Mouse (Mus musculus): ENCODE measurements at regions not wholly inside any gene's neighbourhood (a gene's known extent, or its start where the extent isn't known, plus 50 kb on each side); places are given as distances from the start of the nearest gene placed in this dataset.

DNA sequence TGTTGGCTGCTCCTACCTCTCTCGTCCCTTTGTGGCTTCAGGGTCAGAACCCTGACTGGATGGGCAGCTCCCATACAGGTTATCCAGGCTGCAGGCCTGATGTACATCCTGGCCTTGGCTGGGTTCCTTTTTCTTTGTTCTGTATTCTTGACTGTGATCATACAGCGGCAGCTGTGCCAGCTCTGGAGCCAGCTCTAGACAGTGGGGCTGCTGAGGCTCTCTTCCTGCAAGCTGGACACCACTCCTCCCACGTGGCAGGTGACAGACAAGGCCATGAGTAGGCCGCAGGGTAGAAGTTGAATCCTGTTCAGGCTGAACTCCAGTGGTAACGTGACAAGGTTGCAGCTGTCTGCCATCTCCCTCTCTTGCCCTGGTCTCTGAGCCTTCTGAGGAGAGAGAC is 71.6 kb upstream of the Nkd1 start:
- peaks cover 18% of the 10 kb centered on the region for H3K4me1 ChIP-seq (ENCODE audit: insufficient read depth, low read length)
- 65% methylated on average over 5 of the region's 5 CpGs for WGBS
- H3K9ac ChIP-seq (replicated peaks; ENCODE audit: low read length): no peak overlapping the region
- ATAC-seq (ENCODE audit: low FRiP score, low TSS enrichment): no peak
- peaks cover 29% of the 10 kb centered on the region for H3K27me3 ChIP-seq (ENCODE audit: insufficient read depth, low read length)
- H3K4me2 ChIP-seq (replicated peaks; ENCODE audit: low read depth, low read length): no peak overlapping the region
- no peak overlapping the region for H3K27ac ChIP-seq (ENCODE audit: low read length)
- H3K36me3 ChIP-seq (ENCODE audit: insufficient read depth, low read length): no peaks in the 10 kb centered on the region
- H3K4me3 ChIP-seq (ENCODE audit: low read length): no peak overlapping the region
- no peaks in the 10 kb centered on the region for H3K9me3 ChIP-seq (ENCODE audit: low read length)

DNA sequence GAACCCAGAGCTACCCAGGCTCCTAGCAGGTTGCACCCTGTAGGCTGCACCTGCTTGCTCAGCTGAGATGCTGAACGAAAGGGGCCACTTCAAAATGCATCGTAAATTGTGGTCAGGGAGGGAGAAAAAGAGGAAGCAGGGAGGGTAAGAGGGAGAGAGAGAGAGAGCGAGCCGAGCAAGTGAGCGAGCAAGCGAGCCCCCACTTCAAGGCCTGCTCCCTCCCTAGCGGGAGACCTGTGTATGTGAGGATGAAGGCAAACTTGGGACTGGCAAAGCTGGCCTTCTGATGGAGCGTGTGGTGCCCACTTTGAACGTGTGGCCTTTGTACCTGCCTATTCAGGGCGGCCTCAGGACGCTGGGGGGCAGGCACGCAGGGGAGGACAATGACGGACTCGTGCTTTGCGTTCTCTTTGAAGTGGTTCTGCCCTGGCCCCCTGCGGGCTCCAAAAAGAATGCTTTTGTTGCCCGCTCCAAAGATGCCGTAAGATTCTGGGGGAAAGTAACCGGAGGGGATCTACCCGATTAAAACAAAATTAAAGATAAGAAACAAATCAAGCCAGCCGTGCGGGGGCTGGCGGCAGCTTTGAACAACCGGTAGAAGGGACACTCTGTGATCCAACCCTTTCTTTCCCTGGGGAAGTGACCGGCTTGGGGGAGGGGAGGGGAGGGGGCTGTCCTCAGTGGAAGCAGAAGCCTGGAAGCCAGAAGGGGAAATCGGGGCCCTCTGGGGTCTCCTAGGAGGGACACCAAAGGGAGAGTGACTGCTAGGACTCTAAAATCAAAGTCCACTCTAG is 70.1 kb upstream of the Nkd1 start:
- H3K9ac ChIP-seq (replicated peaks; ENCODE audit: low read length): peak overlapping the region; percentile 19
- H3K36me3 ChIP-seq (ENCODE audit: insufficient read depth, low read length): no peaks in the 10 kb centered on the region
- ATAC-seq (ENCODE audit: low FRiP score, low TSS enrichment): no peak
- 7% methylated on average over 26 of the region's 26 CpGs for WGBS
- H3K27me3 ChIP-seq (ENCODE audit: insufficient read depth, low read length): peaks cover 39% of the 10 kb centered on the region
- H3K4me3 ChIP-seq (ENCODE audit: low read length): peak overlapping the region; percentile 16
- 0 out of 2 replicates have a peak, but pooled peaks cover under 1% of the 10 kb centered on the region for H3K9me3 ChIP-seq (ENCODE audit: low read length)
- peak overlapping the region; percentile 46 for H3K4me2 ChIP-seq (replicated peaks; ENCODE audit: low read depth, low read length)
- no peak overlapping the region for H3K27ac ChIP-seq (ENCODE audit: low read length)
- peaks cover 30% of the 10 kb centered on the region for H3K4me1 ChIP-seq (ENCODE audit: insufficient read depth, low read length)

DNA sequence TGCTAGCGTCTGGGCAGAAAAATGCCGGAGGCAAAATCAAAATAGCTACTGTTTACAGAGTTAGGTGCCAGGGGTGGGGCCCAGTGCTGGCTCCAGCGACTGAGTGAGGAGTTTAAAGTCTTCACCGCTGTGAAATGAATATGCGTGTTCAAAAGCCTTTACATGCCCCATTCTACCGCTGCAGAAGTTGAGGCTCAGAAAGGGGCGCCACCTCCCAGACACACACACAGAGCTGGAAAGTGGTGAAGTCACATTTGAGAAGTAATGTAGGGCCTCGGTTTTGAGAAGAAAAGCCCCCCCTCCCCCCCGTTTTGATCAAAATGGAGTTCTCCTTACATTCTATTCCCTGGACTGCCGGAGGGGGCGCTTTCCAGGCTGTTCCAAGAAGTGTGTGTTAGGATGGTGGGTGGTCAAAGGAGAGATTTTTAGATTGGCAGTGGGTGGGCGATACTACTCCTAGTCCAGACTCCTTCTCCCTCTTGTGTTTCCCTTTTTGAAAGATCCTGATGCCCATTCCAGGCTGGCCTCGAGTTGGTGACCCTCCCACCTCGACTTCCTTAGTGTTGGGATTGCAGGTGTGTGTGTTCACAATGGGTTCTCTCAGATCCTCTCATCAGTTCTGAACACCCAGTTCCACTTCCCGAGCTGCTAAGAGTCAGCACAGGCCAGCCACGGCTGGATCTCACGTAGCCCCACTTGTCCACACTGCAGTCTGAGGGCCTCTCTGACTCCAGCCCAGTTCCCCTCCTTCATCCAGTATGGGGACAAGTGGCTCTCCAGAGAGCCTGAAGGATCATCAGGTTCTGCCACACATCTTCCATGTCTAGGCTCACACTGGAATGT is 69.3 kb upstream of the Nkd1 start:
- Histone ChIP-seq H3K4me3 (ENCODE audit: low read length) (peak overlapping the region; percentile 16), H3K27ac (ENCODE audit: low read length) (no peak overlapping the region), H3K27me3 (ENCODE audit: insufficient read depth, low read length) (peaks cover 39% of the 10 kb centered on the region), H3K36me3 (ENCODE audit: insufficient read depth, low read length) (no peaks in the 10 kb centered on the region), H3K4me1 (ENCODE audit: insufficient read depth, low read length) (peaks cover 30% of the 10 kb centered on the region), H3K9ac (replicated peaks; ENCODE audit: low read length) (peak overlapping the region; percentile 19; the same call in 1 of the 2 replicates), H3K9me3 (ENCODE audit: low read length) (peaks cover 8% of the 10 kb centered on the region; the same call in 1 of the 2 replicates), H3K4me2 (replicated peaks; ENCODE audit: low read depth, low read length) (peak overlapping the region; percentile 46)
- 29% methylated on average over 17 of the region's 17 CpGs for WGBS
- ATAC-seq (ENCODE audit: low FRiP score, low TSS enrichment): no peak

DNA sequence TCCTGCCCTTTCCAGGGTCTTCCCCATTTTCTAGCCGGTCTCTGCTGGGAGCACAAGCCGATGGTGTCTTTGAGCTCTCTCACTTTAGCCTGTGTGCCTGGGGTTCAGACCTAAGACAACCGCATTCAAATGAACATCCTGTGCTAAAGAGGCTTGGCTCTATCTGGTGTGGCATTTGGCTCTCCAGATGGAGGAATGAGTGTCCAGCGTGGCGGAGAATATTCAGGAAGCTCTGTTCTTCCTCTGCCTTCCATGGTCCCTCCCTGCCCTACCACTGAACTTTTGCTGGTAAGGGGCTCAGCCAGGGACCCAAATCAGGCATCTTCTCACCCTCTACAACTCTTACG is 68.7 kb upstream of the Nkd1 start:
- H3K9me3 ChIP-seq (ENCODE audit: low read length): peaks cover 10% of the 10 kb centered on the region; the same call in 1 of the 2 replicates
- no peak overlapping the region for H3K4me2 ChIP-seq (replicated peaks; ENCODE audit: low read depth, low read length)
- H3K9ac ChIP-seq (replicated peaks; ENCODE audit: low read length): no peak overlapping the region
- no peak overlapping the region for H3K4me3 ChIP-seq (ENCODE audit: low read length)
- H3K36me3 ChIP-seq (ENCODE audit: insufficient read depth, low read length): no peaks in the 10 kb centered on the region
- no peak overlapping the region for H3K27ac ChIP-seq (ENCODE audit: low read length)
- 80% methylated on average over 6 of the region's 6 CpGs for WGBS
- H3K27me3 ChIP-seq (ENCODE audit: insufficient read depth, low read length): peaks cover 39% of the 10 kb centered on the region
- ATAC-seq (ENCODE audit: low FRiP score, low TSS enrichment): no peak
- H3K4me1 ChIP-seq (ENCODE audit: insufficient read depth, low read length): peaks cover 30% of the 10 kb centered on the region

DNA sequence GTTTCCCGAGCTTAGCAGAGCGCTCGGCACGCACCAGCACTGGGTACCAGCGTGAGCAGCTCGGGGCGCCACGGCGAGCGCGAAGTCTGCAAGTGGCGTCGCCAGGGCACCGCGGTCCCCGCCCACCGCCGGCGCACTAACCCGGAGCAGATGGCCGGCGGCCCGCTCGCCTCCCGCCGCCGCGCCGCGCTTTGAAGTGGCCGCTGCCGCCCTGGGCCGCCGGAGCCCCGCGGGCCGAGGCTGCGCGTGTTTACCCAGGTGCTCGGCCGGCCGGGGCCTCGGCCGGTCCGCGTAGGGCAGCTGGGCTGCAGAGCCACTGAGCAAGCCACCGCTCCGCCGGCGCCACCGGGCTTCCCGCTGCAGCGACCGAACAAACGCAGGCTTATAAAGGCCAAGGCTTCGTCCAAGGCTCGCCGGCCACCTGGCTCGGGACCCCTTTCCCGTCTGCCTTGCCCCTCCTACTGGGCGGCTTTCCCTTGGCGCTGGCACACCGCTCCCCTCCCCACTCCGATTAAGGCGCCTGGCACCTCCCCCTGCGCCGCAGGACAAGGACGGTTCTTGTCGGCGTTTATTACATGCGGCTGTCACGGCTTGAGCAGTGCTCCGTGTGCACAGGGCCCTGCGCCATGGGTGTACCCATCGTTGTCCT is 67.0 kb upstream of the Nkd1 start:
- 0 out of 2 replicates have a peak overlapping the region, but pooled peaks have one; percentile 4 for H3K27ac ChIP-seq (ENCODE audit: low read length)
- peak overlapping the region; percentile 72 for H3K9ac ChIP-seq (replicated peaks; ENCODE audit: low read length)
- H3K4me2 ChIP-seq (replicated peaks; ENCODE audit: low read depth, low read length): peak overlapping the region; percentile 99
- peak; percentile 72 for ATAC-seq (ENCODE audit: low FRiP score, low TSS enrichment)
- under 1% methylated on average over 65 of the region's 75 CpGs for WGBS
- peaks cover 39% of the 10 kb centered on the region for H3K27me3 ChIP-seq (ENCODE audit: insufficient read depth, low read length)
- H3K36me3 ChIP-seq (ENCODE audit: insufficient read depth, low read length): no peaks in the 10 kb centered on the region
- H3K4me1 ChIP-seq (ENCODE audit: insufficient read depth, low read length): peaks cover 30% of the 10 kb centered on the region
- peaks cover 10% of the 10 kb centered on the region; the same call in 1 of the 2 replicates for H3K9me3 ChIP-seq (ENCODE audit: low read length)
- H3K4me3 ChIP-seq (ENCODE audit: low read length): peak overlapping the region; percentile 57

DNA sequence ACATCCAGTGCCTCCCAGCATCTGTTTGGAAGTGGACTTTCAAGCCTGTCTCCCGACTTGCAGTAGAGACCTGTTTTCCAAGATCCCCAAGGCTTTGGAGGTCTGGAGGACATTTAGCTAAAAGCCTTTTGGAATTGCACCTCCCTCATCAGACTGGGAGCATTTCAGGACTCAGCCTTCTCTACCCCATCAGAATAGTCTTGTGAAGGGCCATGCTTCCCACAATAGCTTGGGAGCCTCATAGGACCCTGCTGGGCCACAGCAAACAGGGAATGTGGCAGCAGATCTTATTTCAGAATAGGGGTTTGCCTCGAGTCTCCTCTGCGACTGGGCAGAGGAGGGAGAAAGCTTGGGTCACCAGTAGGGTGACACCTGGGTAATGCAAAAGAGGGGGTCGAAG is 66.2 kb upstream of the Nkd1 start:
- H3K27me3 ChIP-seq (ENCODE audit: insufficient read depth, low read length): peaks cover 39% of the 10 kb centered on the region
- H3K9me3 ChIP-seq (ENCODE audit: low read length): peaks cover 13% of the 10 kb centered on the region; the same call in 1 of the 2 replicates
- H3K36me3 ChIP-seq (ENCODE audit: insufficient read depth, low read length): no peaks in the 10 kb centered on the region
- H3K4me2 ChIP-seq (replicated peaks; ENCODE audit: low read depth, low read length): peak overlapping the region; percentile 99
- 10% methylated on average over 4 of the region's 4 CpGs for WGBS
- peak overlapping the region; percentile 43; the same call in 1 of the 2 replicates for H3K9ac ChIP-seq (replicated peaks; ENCODE audit: low read length)
- no peak overlapping the region for H3K27ac ChIP-seq (ENCODE audit: low read length)
- ATAC-seq (ENCODE audit: low FRiP score, low TSS enrichment): no peak
- peaks cover 30% of the 10 kb centered on the region for H3K4me1 ChIP-seq (ENCODE audit: insufficient read depth, low read length)
- peak overlapping the region; percentile 57; the same call in 1 of the 2 replicates for H3K4me3 ChIP-seq (ENCODE audit: low read length)

DNA sequence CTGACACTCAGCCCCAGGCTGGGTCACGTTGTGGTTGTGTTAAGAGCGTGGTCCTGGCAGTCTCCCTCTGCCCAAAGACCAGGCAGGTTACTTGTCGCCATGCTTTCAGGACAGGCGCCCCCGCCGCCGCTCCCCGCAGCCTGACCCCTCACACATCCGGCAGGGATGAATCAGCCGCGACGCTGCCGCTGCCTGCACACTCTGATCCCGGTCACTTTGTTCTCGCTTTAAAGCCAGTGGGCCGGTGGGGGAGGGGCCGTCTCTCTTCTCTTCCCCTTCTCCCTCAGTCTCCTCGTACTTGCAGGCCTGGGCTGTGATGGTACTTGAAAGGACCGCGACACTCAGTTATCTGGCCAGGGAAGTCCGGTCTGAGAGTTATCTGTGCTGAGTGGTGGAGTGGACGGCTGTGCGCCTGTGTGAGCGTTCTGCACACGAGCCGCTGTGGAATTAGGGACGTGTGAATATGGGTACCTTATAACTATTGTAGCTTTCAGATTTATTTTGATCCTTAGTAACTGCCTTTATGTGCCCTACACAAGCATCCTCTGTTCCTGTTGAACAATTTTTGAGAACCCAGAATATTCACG is 65.6 kb upstream of the Nkd1 start:
- Histone ChIP-seq H3K9ac (replicated peaks; ENCODE audit: low read length) (peak overlapping the region; percentile 43), H3K4me1 (ENCODE audit: insufficient read depth, low read length) (peaks cover 30% of the 10 kb centered on the region), H3K9me3 (ENCODE audit: low read length) (peaks cover 16% of the 10 kb centered on the region; the same call in 1 of the 2 replicates), H3K36me3 (ENCODE audit: insufficient read depth, low read length) (no peaks in the 10 kb centered on the region), H3K27me3 (ENCODE audit: insufficient read depth, low read length) (peaks cover 36% of the 10 kb centered on the region), H3K27ac (ENCODE audit: low read length) (no peak overlapping the region), H3K4me3 (ENCODE audit: low read length) (peak overlapping the region; percentile 31), H3K4me2 (replicated peaks; ENCODE audit: low read depth, low read length) (peak overlapping the region; percentile 99)
- ATAC-seq (ENCODE audit: low FRiP score, low TSS enrichment): 0 out of 2 replicates have a peak, but pooled peaks have one; percentile 20
- 10% methylated on average over 26 of the region's 28 CpGs for WGBS

DNA sequence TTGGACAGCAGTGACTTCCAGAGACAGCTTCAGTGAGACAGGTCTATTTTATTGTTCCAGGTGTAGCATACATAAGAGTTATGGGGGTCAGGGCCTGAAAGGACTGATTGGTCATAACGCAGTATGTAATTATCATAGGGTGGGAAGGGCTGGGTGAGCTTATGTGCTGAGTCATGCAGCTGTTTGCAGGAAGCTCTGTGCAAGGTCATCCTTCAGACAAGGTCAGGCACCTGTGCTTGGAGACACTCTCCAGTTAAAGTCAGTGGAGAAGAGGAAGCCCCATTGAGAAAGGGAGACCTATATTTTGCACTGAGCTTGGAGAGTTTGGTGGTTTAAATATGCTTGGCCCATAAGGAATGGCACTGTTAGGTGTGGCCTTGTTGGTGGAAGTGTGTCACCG is 62.0 kb upstream of the Nkd1 start:
- peaks cover 13% of the 10 kb centered on the region for H3K27me3 ChIP-seq (ENCODE audit: insufficient read depth, low read length)
- H3K36me3 ChIP-seq (ENCODE audit: insufficient read depth, low read length): no peaks in the 10 kb centered on the region
- 87% methylated on average over 2 of the region's 2 CpGs for WGBS
- peaks cover 16% of the 10 kb centered on the region; the same call in 1 of the 2 replicates for H3K9me3 ChIP-seq (ENCODE audit: low read length)
- H3K4me3 ChIP-seq (ENCODE audit: low read length): no peak overlapping the region
- no peak overlapping the region for H3K9ac ChIP-seq (replicated peaks; ENCODE audit: low read length)
- no peak overlapping the region for H3K4me2 ChIP-seq (replicated peaks; ENCODE audit: low read depth, low read length)
- no peak for ATAC-seq (ENCODE audit: low FRiP score, low TSS enrichment)
- peaks cover 15% of the 10 kb centered on the region for H3K4me1 ChIP-seq (ENCODE audit: insufficient read depth, low read length)
- H3K27ac ChIP-seq (ENCODE audit: low read length): no peak overlapping the region

DNA sequence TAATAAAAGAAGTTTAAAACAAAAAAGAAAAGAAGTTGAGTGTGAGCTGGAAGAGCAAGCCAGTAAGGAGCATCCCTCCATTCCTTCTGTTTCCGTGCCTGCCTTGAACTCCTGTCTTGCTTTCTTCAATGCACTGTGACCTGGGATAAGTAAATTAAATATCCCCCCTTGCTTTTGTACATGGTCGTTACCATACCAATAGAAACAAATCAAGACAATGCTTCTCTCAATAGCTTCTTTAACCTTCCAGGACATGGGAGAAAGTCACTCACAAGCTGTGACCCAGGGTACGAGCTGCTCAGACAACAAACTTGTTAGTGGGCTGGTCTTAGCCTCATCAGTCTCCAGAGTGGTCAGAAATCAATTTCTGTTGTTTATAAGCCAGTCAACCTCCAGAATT is 53.4 kb upstream of the Nkd1 start:
- no peak overlapping the region for H3K9ac ChIP-seq (replicated peaks; ENCODE audit: low read length)
- no peaks in the 10 kb centered on the region for H3K9me3 ChIP-seq (ENCODE audit: low read length)
- H3K36me3 ChIP-seq (ENCODE audit: insufficient read depth, low read length): no peaks in the 10 kb centered on the region
- no peak overlapping the region for H3K4me3 ChIP-seq (ENCODE audit: low read length)
- no peak overlapping the region for H3K4me2 ChIP-seq (replicated peaks; ENCODE audit: low read depth, low read length)
- 83% methylated on average over 3 of the region's 3 CpGs for WGBS
- ATAC-seq (ENCODE audit: low FRiP score, low TSS enrichment): no peak
- 0 out of 2 replicates have a peak, but pooled peaks cover 5% of the 10 kb centered on the region for H3K4me1 ChIP-seq (ENCODE audit: insufficient read depth, low read length)
- H3K27ac ChIP-seq (ENCODE audit: low read length): no peak overlapping the region
- no peaks in the 10 kb centered on the region for H3K27me3 ChIP-seq (ENCODE audit: insufficient read depth, low read length)

Data from kidney, embryonic 16.5 days (tissue).